In the genomic region with DNA sequence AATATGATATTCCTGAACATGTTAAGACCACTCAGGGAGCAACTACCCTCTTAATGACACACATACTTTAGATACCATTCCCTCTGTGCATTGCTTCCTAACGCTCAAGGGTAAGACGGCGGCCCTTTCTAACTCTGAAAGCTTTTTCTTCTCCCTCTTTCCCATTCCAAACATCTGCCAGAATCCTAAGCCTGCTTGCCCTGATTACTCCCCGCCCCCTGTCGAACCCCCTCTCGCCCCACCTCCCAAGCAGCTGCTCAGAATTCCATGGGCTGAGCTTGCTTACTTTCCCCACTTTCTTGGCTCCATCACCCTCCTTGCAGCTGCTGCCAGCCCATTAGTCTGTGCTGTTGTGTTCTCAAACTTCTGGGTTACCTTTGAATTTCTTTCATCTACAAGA, we compare ENCODE assay signal across 9 mouse cellular contexts. TPM values are rescaled to one million over a fixed set of nuclear protein-coding genes. Genes with fewer than 3 reads are reported as not detected.
DNase-seq lines count a peak whose midpoint lies in the region; ATAC-seq and TF ChIP-seq lines count a peak whose summit lies in the region.
"Had no signal": no experiment of that assay in that cellular context is flagged by ENCODE, and none has a peak within 500 bp of the region (broad histone marks: within the 10 kb centered on the region; RNA-seq: fewer than 3 reads in every experiment).

No protein-coding gene starts in this region.

- peak; percentile 65 for ATAC-seq in frontal cortex, adult (ENCODE audit: low TSS enrichment)
- ATAC-seq in midbrain, embryonic 13.5 days, result no peak
- ATAC-seq in erythroid progenitor cell, adult 5-6 weeks (replicated peaks; ENCODE audit: low FRiP score, poor library complexity, severe bottlenecking), result no peak

- peak overlapping the region; percentile 15; the same call in 1 of the 2 replicates for H3K27ac ChIP-seq in bone marrow, adult 2 months (ENCODE audit: control insufficient read depth, insufficient read depth, low read depth, low read length, poor library complexity)
- peak overlapping the region; percentile 66 for H3K27ac ChIP-seq in limb, embryonic 10.5 days
- H3K27ac ChIP-seq in midbrain, embryonic 13.5 days, result peak overlapping the region; percentile 35; the same call in 1 of the 2 replicates
- H3K27ac ChIP-seq: macrophage had no signal

- H3K9me3 ChIP-seq in limb, embryonic 10.5 days (replicated peaks), result no peaks in the 10 kb centered on the region
- H3K9me3 ChIP-seq in midbrain, embryonic 13.5 days, result no peaks in the 10 kb centered on the region

- 0 out of 2 replicates have a peak, but pooled peaks cover 2% of the 10 kb centered on the region for H3K36me3 ChIP-seq in limb, embryonic 10.5 days
- H3K36me3 ChIP-seq in midbrain, embryonic 13.5 days, result 0 out of 2 replicates have a peak, but pooled peaks cover 4% of the 10 kb centered on the region

- H3K9ac ChIP-seq in midbrain, embryonic 13.5 days (replicated peaks), result no peak overlapping the region

- no peak overlapping the region for H3K4me2 ChIP-seq in midbrain, embryonic 13.5 days (replicated peaks)

- H3K4me1 ChIP-seq in bone marrow, adult 2 months (ENCODE audit: control insufficient read depth, insufficient read depth, low read length), result peaks cover 6% of the 10 kb centered on the region; the same call in 1 of the 2 replicates
- peaks cover 24% of the 10 kb centered on the region for H3K4me1 ChIP-seq in limb, embryonic 10.5 days
- H3K4me1 ChIP-seq in midbrain, embryonic 13.5 days (replicated peaks), result peaks cover 29% of the 10 kb centered on the region

- H3K4me3 ChIP-seq in bone marrow, adult 2 months (replicated peaks; ENCODE audit: control insufficient read depth, low read depth, low read length), result no peak overlapping the region
- H3K4me3 ChIP-seq in limb, embryonic 10.5 days, result 0 out of 2 replicates have a peak overlapping the region, but pooled peaks have one; percentile 10
- H3K4me3 ChIP-seq in midbrain, embryonic 13.5 days (replicated peaks), result no peak overlapping the region

- whole genome bisulfite sequencing in bone marrow, adult 2 months, result 88% methylated on average over 6 of the region's 6 CpGs
- 5% methylated on average over 6 of the region's 6 CpGs for WGBS in limb, embryonic 10.5 days
- WGBS in midbrain, embryonic 13.5 days, result 7% methylated on average over 6 of the region's 6 CpGs

- TF ChIP-seq POLR2A in bone marrow, adult 2 months (IDR thresholded peaks at IDR 0.05; ENCODE audit: borderline replicate concordance, control insufficient read depth, low read depth, low read length), result no peak

- no peaks in the 10 kb centered on the region for H3K27me3 ChIP-seq in limb, embryonic 10.5 days (ENCODE audit: low read depth, poor library complexity, severe bottlenecking)
- H3K27me3 ChIP-seq in midbrain, embryonic 13.5 days, result no peaks in the 10 kb centered on the region

- TF ChIP-seq CTCF in bone marrow, adult 2 months (IDR thresholded peaks at IDR 0.05; ENCODE audit: control insufficient read depth, insufficient read depth, low read length), result no peak

- no peak for DNase-seq in frontal cortex, postnatal 25 days (ENCODE audit: low spot score in 2 of 2)
- peak; percentile 32 for DNase-seq in gastrocnemius, postnatal 25 days
- peak; percentile 51 for DNase-seq in limb, embryonic 10.5 days (ENCODE audit: low spot score)
- no peak for DNase-seq in thymus, postnatal 0 days (ENCODE audit: low spot score)

RNA-seq across cellular contexts. Expression of gene Tom1l1, which starts 23.0 kb away (rescaled TPM):
- 21.7 and 24.3 TPM in 2 replicates for polyA plus RNA-seq in bone marrow, adult 2 months (2011; ENCODE audit: insufficient read depth, insufficient read length, low replicate concordance, missing spikeins)
- 10 to 100 TPM; 10.1 to 12.7 TPM for total RNA-seq in gastrocnemius, postnatal 25 days (2021)
- 11.1 and 12.4 TPM in 2 replicates for polyA plus RNA-seq in limb, embryonic 10.5 days (2016; fragmentation: Nextera tagmentation; extraction: Ambion mirVana)
- 12.8 and 13.1 TPM in 2 replicates for polyA plus RNA-seq in midbrain, embryonic 13.5 days (2015; fragmentation: Nextera tagmentation; extraction: Ambion mirVana)
- 183 and 280 TPM in 2 replicates for total RNA-seq in erythroid progenitor cell, adult 5-6 weeks (2015; ENCODE audit: low replicate concordance)
- 256 and 270 TPM in 2 replicates for total RNA-seq in erythroid progenitor cell, adult 5-6 weeks (2017; ENCODE audit: low replicate concordance)
- 9.2 and 9.9 TPM in 2 replicates for polyA plus RNA-seq in thymus, postnatal 0 days (2015; fragmentation: Nextera tagmentation; extraction: Ambion mirVana)

RNA-seq across cellular contexts. Expression of gene Cox11, which starts 27.2 kb away (rescaled TPM):
- polyA plus RNA-seq in bone marrow, adult 2 months (2011; ENCODE audit: insufficient read depth, insufficient read length, low replicate concordance, missing spikeins), result 14.5 and 17.5 TPM in 2 replicates
- total RNA-seq in gastrocnemius, postnatal 25 days (2021), result 10 to 100 TPM; 20.8 to 25.0 TPM
- 33.3 and 41.7 TPM in 2 replicates for polyA plus RNA-seq in limb, embryonic 10.5 days (2016; fragmentation: Nextera tagmentation; extraction: Ambion mirVana)
- 36.7 and 40.6 TPM in 2 replicates for polyA plus RNA-seq in midbrain, embryonic 13.5 days (2015; fragmentation: Nextera tagmentation; extraction: Ambion mirVana)
- 78.8 and 83.3 TPM in 2 replicates for total RNA-seq in erythroid progenitor cell, adult 5-6 weeks (2015; ENCODE audit: low replicate concordance)
- 48.9 and 82.8 TPM in 2 replicates for total RNA-seq in erythroid progenitor cell, adult 5-6 weeks (2017; ENCODE audit: low replicate concordance)
- polyA plus RNA-seq in thymus, postnatal 0 days (2015; fragmentation: Nextera tagmentation; extraction: Ambion mirVana), result 23.2 and 31.1 TPM in 2 replicates

RNA-seq across cellular contexts. Expression of gene Stxbp4, which starts 27.3 kb away (rescaled TPM):
- 3.5 and 3.8 TPM in 2 replicates for polyA plus RNA-seq in bone marrow, adult 2 months (2011; ENCODE audit: insufficient read depth, insufficient read length, low replicate concordance, missing spikeins)
- total RNA-seq in gastrocnemius, postnatal 25 days (2021), result 10 to 100 TPM; 14.7 to 16.0 TPM
- polyA plus RNA-seq in limb, embryonic 10.5 days (2016; fragmentation: Nextera tagmentation; extraction: Ambion mirVana), result 33.0 and 37.4 TPM in 2 replicates
- 28.5 and 31.4 TPM in 2 replicates for polyA plus RNA-seq in midbrain, embryonic 13.5 days (2015; fragmentation: Nextera tagmentation; extraction: Ambion mirVana)
- total RNA-seq in erythroid progenitor cell, adult 5-6 weeks (2015; ENCODE audit: low replicate concordance), result 53.0 and 65.4 TPM in 2 replicates
- 47.2 and 50.9 TPM in 2 replicates for total RNA-seq in erythroid progenitor cell, adult 5-6 weeks (2017; ENCODE audit: low replicate concordance)
- 6.3 and 7.2 TPM in 2 replicates for polyA plus RNA-seq in thymus, postnatal 0 days (2015; fragmentation: Nextera tagmentation; extraction: Ambion mirVana)

Comparison
In these comparisons a context has a peak if more than half of its experiments do, and no peak if none do; other contexts are left out.
1. DNase-seq: peak in gastrocnemius, postnatal 25 days (single experiment) and limb, embryonic 10.5 days (single experiment); none in frontal cortex, postnatal 25 days (0 of 2) and thymus, postnatal 0 days (single experiment).
2. H3K27ac ChIP-seq: peak in every context shown above with its lines; median percentile 66 in limb, embryonic 10.5 days; 35 in midbrain, embryonic 13.5 days; 15 in bone marrow, adult 2 months.